Mouse (Mus musculus) retina, embryonic 14.5 days (tissue): ENCODE results near the gene Skap1.

Experiments
- DNase-seq: peaks from one replicate; pipeline ENCODE4 v3.0.0-alpha.2; 2015; ENCODE audit warnings: low spot score

Gene Skap1

GRCm38 (mm10) chr11:96781425-96781824, 317.0 kb downstream of the Skap1 start:
- DNase-seq, result peak; percentile 27

DNA sequence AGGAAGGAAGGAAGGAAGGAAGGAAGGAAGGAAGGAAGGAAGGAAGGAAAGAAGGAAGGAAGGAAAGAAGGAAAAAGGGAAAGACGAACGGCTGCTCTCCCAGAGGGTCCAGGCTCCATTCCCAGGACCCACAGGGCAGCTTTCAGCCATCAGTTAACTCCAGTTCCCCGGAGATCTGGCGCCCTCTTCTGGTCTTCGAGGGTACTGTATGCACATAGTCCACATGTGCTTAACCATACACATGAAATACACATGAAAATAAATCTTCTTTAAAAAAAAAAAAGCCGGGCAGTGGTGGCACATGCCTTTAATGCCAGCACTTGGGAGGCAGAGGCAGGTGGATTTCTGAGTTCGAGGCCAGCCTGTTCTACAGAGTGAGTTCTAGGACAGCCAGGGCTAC, 320.5 kb downstream of the Skap1 start:
- peak; percentile 88 for DNase-seq

DNA sequence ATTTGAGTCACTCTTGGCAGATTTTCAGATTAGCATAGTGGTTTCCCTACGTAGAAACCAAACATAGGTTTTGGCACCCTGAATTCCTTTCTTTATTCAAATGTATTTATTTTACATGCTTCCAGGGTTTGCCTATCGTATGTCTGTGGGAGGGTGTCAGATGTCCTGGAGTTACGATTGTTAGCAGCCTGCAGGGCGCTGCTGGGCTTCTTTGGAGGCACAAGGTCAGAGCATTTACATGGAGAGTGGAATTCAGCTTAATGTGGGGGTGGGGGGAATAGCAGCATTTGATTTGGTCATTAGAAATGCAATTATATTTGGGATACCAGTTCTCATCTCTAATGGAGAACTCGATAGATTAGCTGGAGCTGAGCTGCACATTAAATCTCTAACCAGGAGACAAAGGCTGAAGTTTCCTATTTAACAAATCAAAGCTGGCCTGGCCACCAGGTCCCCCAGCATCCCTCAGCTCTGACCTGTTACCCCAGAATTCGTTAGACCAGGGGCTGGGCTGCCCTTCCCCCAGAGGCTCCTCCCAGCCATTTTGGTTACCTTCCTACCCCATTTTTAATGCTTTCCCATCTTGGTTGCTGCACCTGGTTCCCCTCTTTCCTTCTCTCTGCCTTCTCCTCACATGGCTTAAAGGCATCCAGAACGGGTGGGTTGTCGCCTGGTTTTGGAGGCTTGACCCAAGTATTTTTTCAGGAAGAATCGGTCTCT, 322.5 kb downstream of the Skap1 start:
- no peak for DNase-seq

GRCm38 (mm10) chr11:96788871-96789795, 324.7 kb downstream of the Skap1 start, which contains the start of gene Cbx1:
TSS of gene Cbx1 (plus strand) at chr11:96789127.
- peak; percentile 94 for DNase-seq

GRCm38 (mm10) chr11:96789990-96790389, 325.6 kb downstream of the Skap1 start:
- no peak for DNase-seq

DNA sequence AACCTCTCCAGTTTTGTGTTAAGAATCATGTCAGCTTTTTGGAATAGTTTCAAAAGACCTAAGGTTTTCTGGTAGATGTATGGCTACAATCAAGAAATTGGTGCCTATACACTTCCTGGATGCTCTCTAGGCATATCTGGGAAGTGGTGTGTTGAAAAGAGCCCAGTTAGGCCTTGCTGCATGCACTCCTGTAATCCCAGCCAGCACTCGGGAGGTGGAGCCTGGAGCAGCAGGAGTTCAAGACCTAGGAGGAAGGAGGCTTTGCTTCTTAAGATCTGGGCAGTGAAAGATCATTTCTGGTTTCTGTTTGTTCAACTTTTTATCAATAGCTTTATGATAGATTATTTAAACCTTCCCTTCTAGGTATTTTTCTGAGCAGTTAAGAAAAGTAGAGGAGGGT, 326.3 kb downstream of the Skap1 start:
- DNase-seq, result no peak

DNA sequence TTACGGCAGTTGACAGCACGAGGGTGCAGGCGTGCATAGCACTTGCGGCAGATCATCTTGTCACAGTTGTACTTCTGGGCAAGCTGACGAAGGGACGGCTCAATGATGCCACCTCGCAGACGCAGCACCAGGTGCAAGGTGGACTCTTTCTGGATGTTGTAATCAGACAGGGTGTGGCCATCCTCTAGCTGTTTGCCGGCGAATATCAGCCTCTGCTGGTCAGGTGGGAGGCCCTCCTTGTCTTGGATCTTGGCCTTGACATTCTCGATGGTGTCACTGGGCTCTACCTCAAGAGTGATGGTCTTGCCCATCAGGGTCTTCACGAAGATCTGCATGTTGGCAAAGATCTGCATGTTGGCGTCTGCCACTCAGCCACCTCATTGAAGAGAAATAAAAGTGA, 331.1 kb downstream of the Skap1 start:
- DNase-seq, result no peak

DNA sequence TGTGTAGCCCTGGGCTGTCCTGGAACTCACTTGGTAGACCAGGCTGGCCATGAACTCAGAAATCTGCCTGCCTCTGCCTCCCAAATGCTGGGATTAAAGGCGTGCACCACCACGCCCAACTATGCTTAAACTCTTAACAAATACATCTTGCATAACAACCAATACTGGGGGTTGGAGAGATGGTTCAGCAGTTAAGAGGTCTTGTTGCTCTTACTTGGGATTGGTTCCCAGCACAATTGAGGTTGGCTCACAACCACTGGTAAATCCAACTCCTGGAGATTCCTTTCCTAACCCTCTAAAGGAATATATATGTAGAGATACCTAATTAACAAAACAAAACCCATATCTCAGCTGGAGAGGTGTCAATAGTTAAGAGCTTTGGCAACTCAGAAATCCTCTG, 331.7 kb downstream of the Skap1 start:
- DNase-seq, result no peak

- peak; percentile 27 for DNase-seq
These were observed 332.2 kb downstream of the Skap1 start for GRCm38 (mm10) chr11:96796586-96796985.

DNA sequence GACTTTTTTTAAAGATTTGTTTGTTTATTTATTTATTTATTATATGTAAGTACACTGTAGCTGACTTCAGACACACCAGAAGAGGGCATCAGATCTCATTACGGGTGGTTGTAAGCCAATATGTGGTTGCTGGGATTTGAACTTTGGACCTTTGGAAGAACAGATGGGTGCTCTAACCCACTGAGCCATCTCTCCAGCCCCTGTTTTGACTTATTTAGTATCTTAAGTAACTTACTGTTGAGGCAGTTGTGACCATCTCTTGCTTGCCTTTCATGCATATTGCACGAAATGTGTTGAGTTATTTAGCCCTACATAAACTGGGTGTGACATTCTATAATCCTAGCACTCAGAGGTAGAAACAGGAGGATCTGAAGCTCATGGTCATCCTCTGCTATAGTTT, 335.1 kb downstream of the Skap1 start:
- no peak for DNase-seq

DNA sequence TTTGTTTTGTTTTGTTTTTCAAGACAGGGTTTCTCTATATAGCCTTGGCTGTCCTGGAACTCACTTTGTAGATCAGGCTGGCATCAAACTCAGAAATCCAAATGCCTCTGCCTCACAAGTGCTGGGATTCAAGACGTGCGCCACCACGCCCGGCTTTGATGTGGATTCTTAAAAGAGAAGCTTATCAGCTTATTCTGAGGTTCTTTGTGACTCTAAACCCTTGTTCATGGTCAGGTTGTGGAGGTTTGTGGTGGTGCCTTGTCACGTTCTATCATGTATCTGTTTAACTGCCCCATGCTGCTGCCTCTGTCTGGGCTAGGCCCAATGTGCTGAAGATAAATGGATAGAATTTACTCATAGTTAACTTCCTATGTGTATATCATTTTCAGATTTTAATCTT, 341.2 kb downstream of the Skap1 start:
- DNase-seq, result no peak

- peak; percentile 45 for DNase-seq
These were observed 343.7 kb downstream of the Skap1 start for GRCm38 (mm10) chr11:96808066-96808465.
